Mouse (Mus musculus) C2C12 (cell line): Measurements from ENCODE around the gene Gm21954.

ENCODE experiments used
- CTCF ChIP-seq: IDR thresholded peaks from one replicate; pipeline ENCODE4 v1.5.1; 2011; ENCODE audit not compliant: control insufficient read depth, insufficient read depth, insufficient read length
- FOSL1 ChIP-seq: IDR thresholded peaks from one replicate; pipeline ENCODE4 v1.8.0; 2011; ENCODE audit warnings: mild to moderate bottlenecking, low read length; ENCODE audit not compliant: poor library complexity, insufficient read depth, severe bottlenecking
- MAX ChIP-seq: IDR thresholded peaks from one replicate; pipeline ENCODE4 v1.6.1; 2011; ENCODE audit warnings: mild to moderate bottlenecking, control low read depth
- MYOD1 ChIP-seq: IDR thresholded peaks from one replicate; pipeline ENCODE4 v1.6.1; 2011; ENCODE audit warnings: low read depth; ENCODE audit not compliant: control insufficient read depth, insufficient read length
- MYOG ChIP-seq: IDR thresholded peaks from one replicate; pipeline ENCODE4 v1.6.1; 2011; ENCODE audit not compliant: control insufficient read depth, insufficient read length; ENCODE audit errors: extremely low read depth
- USF1 ChIP-seq: IDR thresholded peaks from one replicate; pipeline ENCODE4 v1.6.1; 2011; ENCODE audit warnings: low read depth, mild to moderate bottlenecking, control low read depth, moderate library complexity

GRCm38 (mm10) chr3:55517454-55518014 lies 45.5 kb upstream of the Gm21954 start:
- no peak for TF ChIP-seq CTCF
- TF ChIP-seq FOSL1 = no peak
- TF ChIP-seq MAX = no peak
- TF ChIP-seq MYOG = no peak
- TF ChIP-seq USF1 = no peak
- no peak for TF ChIP-seq MYOD1
